Mouse (Mus musculus) thymus, postnatal 25 days (tissue): ENCODE results near the gene Nkx2-2.
"Not testable (repeated sequence)": the region's sequence is repeated elsewhere in the genome, so short reads cannot be mapped to it uniquely, and the experiment has no call there.

Experiments
- DNase-seq: peaks from one replicate; pipeline ENCODE4 v3.0.0; 2022

Gene Nkx2-2

GRCm38 (mm10) chr2:147181304-147181665 is 12.8 kb downstream of the Nkx2-2 start:
- DNase-seq, result no peak

GRCm38 (mm10) chr2:147180649-147181303 is 13.3 kb downstream of the Nkx2-2 start:
- no peak for DNase-seq

- peak; percentile 72 for DNase-seq
Observed at GRCm38 (mm10) chr2:147178091-147179059, 15.7 kb downstream of the Nkx2-2 start.

- peak; percentile 78 for DNase-seq
Observed at GRCm38 (mm10) chr2:147177672-147178071, 16.4 kb downstream of the Nkx2-2 start.

- DNase-seq, result no peak
Observed at GRCm38 (mm10) chr2:147175296-147175695, 18.7 kb downstream of the Nkx2-2 start.

- DNase-seq, result no peak
Observed at GRCm38 (mm10) chr2:147173751-147174150, 20.3 kb downstream of the Nkx2-2 start.

GRCm38 (mm10) chr2:147170538-147170937 is 23.5 kb downstream of the Nkx2-2 start:
- not testable (repeated sequence) for DNase-seq

- no peak for DNase-seq
Observed at GRCm38 (mm10) chr2:147165863-147166262, 28.2 kb downstream of the Nkx2-2 start.

GRCm38 (mm10) chr2:147165376-147165775 is 28.7 kb downstream of the Nkx2-2 start:
- no peak for DNase-seq

- DNase-seq, result no peak
Observed at GRCm38 (mm10) chr2:147152543-147152942, 41.5 kb downstream of the Nkx2-2 start.
